Mouse (Mus musculus) kidney, adult 2 months (tissue): ENCODE measurements around the gene Sh2d3c. TPM values are rescaled to one million over a fixed set of nuclear protein-coding genes. Genes with fewer than 3 reads are reported as not detected.

Source experiments
- DNase-seq: peaks from one replicate; pipeline ENCODE4 v3.0.0; 2021
- H3K27ac ChIP-seq: fragments of 200-500 bp; 2 replicates; pipeline ENCODE4 v1.5.1; 2012; ENCODE audit warnings: low read depth, low read length, control low read depth, inconsistent platforms; ENCODE audit not compliant: insufficient read depth
- H3K27me3 ChIP-seq: fragments of 200-500 bp; replicated peaks from 2 replicates; pipeline ENCODE4 v1.6.1; 2012; ENCODE audit warnings: mild to moderate bottlenecking, moderate library complexity, low read length, inconsistent platforms; ENCODE audit not compliant: control insufficient read depth, insufficient read depth
- H3K36me3 ChIP-seq: fragments of 200-500 bp; 2 replicates; pipeline ENCODE4 v1.6.1; 2012; ENCODE audit warnings: mild to moderate bottlenecking, moderate library complexity, low read length, inconsistent platforms; ENCODE audit not compliant: control insufficient read depth, insufficient read depth
- H3K4me1 ChIP-seq: fragments of 200-500 bp; 2 replicates; pipeline ENCODE4 v1.6.1; 2011; ENCODE audit warnings: low read length; ENCODE audit not compliant: control insufficient read depth, insufficient read depth
- H3K4me3 ChIP-seq: fragments of 200-500 bp; 2 replicates; pipeline ENCODE4 v1.5.1; 2011; ENCODE audit warnings: mild to moderate bottlenecking, low read depth, low read length, control low read depth; ENCODE audit not compliant: insufficient read depth
- CTCF ChIP-seq: fragments of 200-500 bp; conservative IDR thresholded peaks from 2 replicates; pipeline ENCODE4 v1.5.1; 2011; ENCODE audit warnings: low read depth, mild to moderate bottlenecking, control low read depth, low read length, moderate library complexity, mixed read lengths; ENCODE audit not compliant: insufficient read depth, insufficient read length
- POLR2A ChIP-seq: fragments of 200-500 bp; IDR thresholded peaks from one replicate; pipeline ENCODE4 v1.6.1; 2011; ENCODE audit warnings: low read depth, low read length, control low read depth
- WGBS: fragments of 180-500 bp; shearing (Covaris S2); methylation state at CpG from one replicate; pipeline ENCODE4 v1.1.7; 2018; 5-methylcytosine and 5-hydroxymethylcytosine counted together
- polyA plus RNA-seq: library from polyadenylated mRNA; depleted of rRNA; stranded (reverse); fragments of >200 nt; gene quantifications from 2 replicates; pipeline ENCODE4 v1.2.3, GENCODE M21; 2012

The Sh2d3c gene
- polyA plus RNA-seq, 1 experiment: 30.4 TPM

DNA sequence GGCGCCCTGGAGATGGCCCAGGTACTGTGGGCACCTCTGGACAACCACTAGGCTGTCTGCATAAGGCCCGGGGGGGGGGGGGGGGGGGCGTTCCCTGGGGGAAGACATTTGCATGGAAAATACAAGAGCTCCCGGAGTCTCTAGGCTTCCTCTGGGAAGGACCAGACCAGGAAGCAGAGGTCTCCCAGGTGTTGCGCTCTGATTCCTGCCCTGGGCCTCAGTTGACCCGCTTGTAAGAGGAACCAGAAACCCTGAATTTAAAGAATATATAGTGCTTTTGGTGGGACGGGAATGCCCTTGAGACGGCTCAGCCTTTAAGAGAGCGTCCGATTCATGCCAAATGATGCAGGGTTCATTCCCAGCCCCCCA is 30.8 kb downstream of the Sh2d3c start:
- no peak for DNase-seq
- WGBS: 24% methylated on average over 10 of the region's 10 CpGs
- peaks cover 1% of the 10 kb centered on the region; the same call in 1 of the 2 replicates for H3K36me3 ChIP-seq
- no peaks in the 10 kb centered on the region; the same call in 1 of the 2 replicates for H3K4me1 ChIP-seq
- peak overlapping the region; percentile 13; the same call in 1 of the 2 replicates for H3K27ac ChIP-seq
- no peaks in the 10 kb centered on the region for H3K27me3 ChIP-seq
- H3K4me3 ChIP-seq: peak overlapping the region; percentile 43
- TF ChIP-seq POLR2A: no peak
- no peak for TF ChIP-seq CTCF

DNA sequence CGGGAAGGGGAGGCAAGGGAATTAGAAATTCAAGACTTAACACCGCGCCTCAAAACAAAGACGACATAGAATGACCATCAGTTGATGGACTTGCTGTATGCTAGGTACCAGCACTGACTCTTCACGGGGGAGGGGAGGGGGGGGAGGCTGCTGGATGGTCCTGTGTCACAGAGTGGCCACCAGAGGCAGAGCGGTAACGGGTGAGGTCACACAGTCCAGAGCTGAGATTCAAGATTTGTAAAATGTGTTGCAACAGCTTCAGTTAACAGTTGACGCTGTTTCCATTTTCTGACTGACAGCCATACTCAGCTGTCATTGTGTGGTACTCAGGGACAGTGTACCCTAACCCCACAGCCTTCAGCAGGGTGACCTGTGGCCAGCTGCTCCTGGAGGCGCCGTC is 31.3 kb downstream of the Sh2d3c start:
- WGBS: 65% methylated on average over 10 of the region's 10 CpGs
- no peaks in the 10 kb centered on the region; the same call in 1 of the 2 replicates for H3K4me1 ChIP-seq
- peak; percentile 44 for TF ChIP-seq CTCF
- TF ChIP-seq POLR2A: no peak
- no peaks in the 10 kb centered on the region for H3K27me3 ChIP-seq
- no peak for DNase-seq
- H3K27ac ChIP-seq: no peak overlapping the region
- H3K36me3 ChIP-seq: peaks cover 1% of the 10 kb centered on the region; the same call in 1 of the 2 replicates
- no peak overlapping the region for H3K4me3 ChIP-seq

DNA sequence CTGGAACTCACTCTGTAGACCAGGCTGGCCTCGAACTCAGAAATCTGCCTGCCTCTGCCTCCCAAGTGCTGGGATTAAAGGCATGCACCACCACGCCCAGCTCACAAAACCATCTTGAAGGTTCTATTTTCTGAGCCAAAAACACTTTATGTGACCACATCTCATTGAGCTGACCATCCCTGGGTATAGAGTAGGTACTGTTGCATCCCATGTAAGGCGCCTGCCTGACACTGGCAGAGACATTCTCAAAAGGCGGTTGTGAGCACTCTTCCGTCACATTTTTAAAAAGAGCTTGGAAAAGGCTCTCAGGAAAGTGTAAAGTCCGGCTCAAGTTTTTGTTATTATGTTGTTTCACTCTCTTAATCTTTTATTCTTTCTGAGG is 35.8 kb downstream of the Sh2d3c start:
- Histone ChIP-seq H3K27me3 (no peaks in the 10 kb centered on the region), H3K36me3 (peaks cover 1% of the 10 kb centered on the region; the same call in 1 of the 2 replicates), H3K4me1 (peaks cover 5% of the 10 kb centered on the region), H3K4me3 (no peak overlapping the region), H3K27ac (no peak overlapping the region; the same call in 1 of the 2 replicates)
- 33% methylated on average over 6 of the region's 6 CpGs for WGBS
- no peak for TF ChIP-seq CTCF
- DNase-seq: no peak

DNA sequence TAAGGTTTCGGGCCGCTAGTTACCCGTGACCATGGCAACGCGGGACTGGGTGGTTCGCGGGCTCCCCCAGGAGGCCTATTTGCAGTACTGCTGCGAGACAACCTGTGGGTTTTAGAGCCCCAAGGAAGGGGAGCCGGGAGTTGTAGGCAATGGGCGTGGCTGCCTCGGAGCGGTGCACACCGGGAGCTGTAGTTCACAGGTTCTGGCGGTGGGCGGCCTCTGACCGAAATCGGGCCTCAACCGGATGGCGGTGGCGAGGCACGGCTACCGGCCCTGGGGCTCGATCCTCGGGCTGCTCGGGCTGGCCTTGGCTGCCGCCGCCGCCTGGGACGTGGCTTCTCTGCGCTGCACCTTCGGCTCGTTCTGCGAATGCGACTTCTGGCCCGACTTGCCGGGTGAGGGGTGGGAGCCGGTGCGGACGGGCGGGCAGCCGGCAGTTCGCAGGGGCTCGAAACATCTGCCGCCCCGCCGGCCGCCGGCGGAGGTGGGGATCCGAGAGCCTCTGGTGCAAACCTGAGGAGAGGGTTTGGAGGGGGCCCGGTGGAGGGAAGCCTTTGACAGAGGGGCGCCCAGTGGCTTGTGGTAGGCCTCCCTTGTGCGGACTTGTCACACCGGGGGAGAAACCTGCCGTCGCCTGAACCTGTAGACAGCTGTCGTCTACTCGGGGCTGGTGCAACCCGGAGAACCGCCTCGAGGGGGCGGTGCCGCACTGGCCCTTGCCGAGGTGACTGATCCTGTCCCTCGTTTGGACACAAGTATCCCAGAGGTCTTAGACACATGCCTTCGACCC is 36.4 kb downstream of the Sh2d3c start, which contains the start of gene Tor2a:
Tor2a (plus strand) TSS at position 179 of the 790 bp plus-strand sequence.
- H3K36me3 ChIP-seq: peaks cover 1% of the 10 kb centered on the region; the same call in 1 of the 2 replicates
- under 1% methylated on average over 66 of the region's 66 CpGs for WGBS
- TF ChIP-seq POLR2A: no peak
- TF ChIP-seq CTCF: peak; percentile 91

DNA sequence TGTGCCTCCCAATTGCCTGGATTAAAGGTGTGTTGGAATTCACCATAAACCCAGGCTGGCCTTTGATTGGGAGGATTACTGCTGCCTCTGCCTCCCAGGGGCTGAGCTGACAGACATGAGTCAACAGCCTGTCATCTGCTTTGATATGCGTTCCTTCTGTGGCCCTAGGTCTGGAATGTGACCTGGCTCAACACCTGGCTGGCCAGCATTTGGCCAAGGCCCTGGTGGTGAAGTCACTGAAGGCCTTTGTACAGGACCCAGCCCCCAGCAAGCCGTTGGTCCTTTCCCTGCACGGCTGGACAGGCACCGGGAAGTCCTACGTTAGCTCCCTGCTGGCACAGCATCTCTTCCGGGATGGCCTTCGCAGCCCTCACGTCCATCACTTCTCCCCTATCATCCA is 37.6 kb downstream of the Sh2d3c start:
- Histone ChIP-seq H3K36me3 (no peaks in the 10 kb centered on the region; the same call in 1 of the 2 replicates), H3K4me1 (peaks cover 5% of the 10 kb centered on the region), H3K27ac (peak overlapping the region; percentile 18; the same call in 1 of the 2 replicates), H3K27me3 (no peaks in the 10 kb centered on the region), H3K4me3 (no peak overlapping the region)
- TF ChIP-seq POLR2A (no peak), CTCF (no peak)
- WGBS: 39% methylated on average over 8 of the region's 8 CpGs
- DNase-seq: peak; percentile 54

More for the DNA sequence above, 36.4 kb downstream of the Sh2d3c start, which contains the start of gene Tor2a:
- H3K4me1 ChIP-seq: peaks cover 5% of the 10 kb centered on the region
- peak; percentile 99 for DNase-seq
- H3K27me3 ChIP-seq: no peaks in the 10 kb centered on the region
- H3K27ac ChIP-seq: peak within 1 kb of the TSS; percentile 80
- H3K4me3 ChIP-seq: peak within 1 kb of the TSS; percentile 84

DNA sequence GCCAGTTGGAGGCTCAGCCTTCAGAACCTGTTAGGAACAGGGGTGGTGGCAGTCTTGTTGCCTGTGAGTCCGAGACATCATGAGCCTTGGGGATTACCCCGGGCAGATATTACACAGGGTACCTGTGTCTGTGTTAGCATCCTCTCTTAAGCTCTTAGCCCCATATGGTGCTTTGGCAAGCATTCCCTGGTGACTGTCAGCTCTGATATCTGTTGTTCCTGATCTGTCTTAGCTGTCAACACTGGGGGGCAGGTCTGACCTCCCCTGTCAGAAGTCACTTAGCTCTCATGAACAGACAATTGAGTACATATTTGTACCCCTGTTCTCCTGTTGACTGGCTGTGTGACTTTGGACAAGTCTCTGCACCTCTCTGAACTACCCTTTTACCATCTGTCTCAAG is 38.1 kb downstream of the Sh2d3c start:
- TF ChIP-seq CTCF (no peak), POLR2A (no peak)
- Histone ChIP-seq H3K4me3 (no peak overlapping the region), H3K27ac (peak overlapping the region; percentile 18; the same call in 1 of the 2 replicates), H3K27me3 (no peaks in the 10 kb centered on the region), H3K4me1 (peaks cover 5% of the 10 kb centered on the region), H3K36me3 (no peaks in the 10 kb centered on the region; the same call in 1 of the 2 replicates)
- WGBS: 94% methylated on average over 2 of the region's 2 CpGs
- no peak for DNase-seq

DNA sequence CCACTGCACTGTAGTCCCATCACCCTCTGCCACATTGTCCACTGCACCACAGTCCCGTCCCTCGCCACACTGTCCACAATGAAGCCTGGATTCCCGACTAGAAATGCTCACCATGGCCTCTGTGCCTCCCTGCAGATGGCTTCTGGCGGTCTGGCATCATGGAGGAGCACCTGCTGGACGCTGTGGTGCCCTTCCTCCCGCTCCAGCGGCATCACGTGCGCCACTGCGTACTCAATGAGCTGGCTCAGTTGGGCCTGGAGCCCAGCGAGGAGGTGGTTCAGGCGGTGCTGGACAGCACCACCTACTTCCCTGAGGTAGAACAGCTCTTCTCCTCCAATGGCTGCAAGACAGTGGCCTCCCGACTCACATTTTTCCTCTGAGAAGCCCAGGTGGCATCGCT is 40.5 kb downstream of the Sh2d3c start:
- H3K36me3 ChIP-seq: no peaks in the 10 kb centered on the region
- 93% methylated on average over 14 of the region's 14 CpGs for WGBS
- H3K27ac ChIP-seq: no peak overlapping the region
- DNase-seq: no peak
- TF ChIP-seq POLR2A: no peak
- TF ChIP-seq CTCF: no peak
- no peak overlapping the region for H3K4me3 ChIP-seq
- peaks cover 5% of the 10 kb centered on the region for H3K4me1 ChIP-seq
- no peaks in the 10 kb centered on the region for H3K27me3 ChIP-seq
